Mouse (Mus musculus): Measurements from ENCODE around the gene Pla2g2c. TPM values are rescaled to one million over a fixed set of nuclear protein-coding genes. Genes with fewer than 3 reads are reported as not detected.

Gene Pla2g2c
- total RNA-seq, 2 experiments from 2014 or later, result 0.15 to 0.18 TPM

GRCm38 (mm10) chr4:138709246-138709645, 15.3 kb upstream of the Pla2g2c start:
- no peak for DNase-seq

DNA sequence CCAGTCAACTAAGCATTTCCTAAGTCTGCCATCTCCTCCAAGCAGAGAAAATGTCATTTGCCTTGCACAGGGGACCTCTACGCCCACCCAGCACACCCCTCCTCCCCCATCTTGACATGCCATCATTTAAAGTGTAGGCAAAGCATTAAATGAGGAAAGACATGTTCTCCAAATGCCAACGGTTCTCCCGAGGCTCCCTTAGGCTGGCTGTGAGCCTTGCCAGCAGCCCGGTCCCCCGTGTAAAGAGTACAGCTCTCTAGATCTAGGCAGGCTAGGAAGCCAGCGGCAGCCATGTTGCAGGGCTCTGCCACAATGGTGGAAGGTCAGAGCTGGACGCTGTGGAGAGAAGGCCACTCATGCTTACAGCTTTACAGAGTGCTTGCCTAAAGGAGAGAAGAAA, 14.6 kb upstream of the Pla2g2c start:
- no peak for DNase-seq

- no peak for DNase-seq
These were observed 14.0 kb upstream of the Pla2g2c start for GRCm38 (mm10) chr4:138710633-138711032.

DNA sequence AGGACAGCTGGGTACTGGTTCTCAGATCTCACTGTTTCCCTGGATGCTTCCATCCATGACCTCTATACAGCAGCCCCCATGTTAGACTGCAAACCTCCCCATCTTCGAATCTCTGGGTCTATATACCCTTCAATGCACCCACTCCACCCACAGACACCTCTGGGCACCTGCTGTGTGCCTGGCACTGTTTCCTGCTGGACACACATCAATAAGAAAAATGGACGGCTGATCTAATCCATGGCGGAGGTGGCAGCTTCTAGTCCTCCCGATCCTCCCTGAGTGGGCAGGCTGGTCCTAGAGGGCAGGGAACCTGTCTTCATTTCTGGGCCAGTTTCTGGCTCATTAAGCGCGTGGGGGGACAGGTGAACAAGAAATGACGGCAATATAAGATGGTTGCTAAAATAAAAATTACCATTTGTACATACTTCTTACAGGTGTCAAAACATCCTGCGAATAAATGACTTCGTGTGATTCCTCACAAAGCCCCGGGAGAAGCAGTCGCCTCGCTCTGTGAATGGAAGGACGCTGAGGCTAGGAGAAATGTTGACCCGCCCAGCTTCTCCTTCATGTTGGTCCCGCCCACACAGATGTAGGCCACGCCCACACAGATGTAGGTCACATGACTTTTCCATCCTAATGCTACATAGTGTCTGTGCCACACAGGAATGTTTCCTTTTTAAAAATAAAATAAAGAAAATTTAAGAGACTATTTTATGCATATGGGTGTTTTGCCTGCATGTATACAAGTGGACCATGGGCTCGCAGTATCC, 13.4 kb upstream of the Pla2g2c start:
- DNase-seq, result no peak

DNA sequence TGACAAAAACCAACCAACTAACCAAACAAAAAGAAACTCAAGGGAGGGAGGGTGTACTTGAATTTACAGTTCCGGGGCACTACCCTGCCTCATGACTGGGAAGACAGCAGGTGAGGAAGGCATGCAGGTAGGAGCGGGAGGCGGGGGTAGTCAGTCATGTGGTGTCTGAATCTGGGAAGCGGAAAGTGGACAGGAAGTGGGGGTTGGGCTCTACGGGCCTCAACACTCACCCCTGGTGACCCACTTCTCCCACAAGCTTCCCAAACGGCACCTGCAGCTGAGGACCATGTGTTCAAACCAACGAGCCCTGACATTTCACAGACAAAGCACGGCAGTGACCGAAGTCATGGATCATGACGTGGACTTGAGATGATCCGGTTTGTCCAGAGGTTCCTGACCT, 12.5 kb upstream of the Pla2g2c start:
- DNase-seq, result no peak

DNA sequence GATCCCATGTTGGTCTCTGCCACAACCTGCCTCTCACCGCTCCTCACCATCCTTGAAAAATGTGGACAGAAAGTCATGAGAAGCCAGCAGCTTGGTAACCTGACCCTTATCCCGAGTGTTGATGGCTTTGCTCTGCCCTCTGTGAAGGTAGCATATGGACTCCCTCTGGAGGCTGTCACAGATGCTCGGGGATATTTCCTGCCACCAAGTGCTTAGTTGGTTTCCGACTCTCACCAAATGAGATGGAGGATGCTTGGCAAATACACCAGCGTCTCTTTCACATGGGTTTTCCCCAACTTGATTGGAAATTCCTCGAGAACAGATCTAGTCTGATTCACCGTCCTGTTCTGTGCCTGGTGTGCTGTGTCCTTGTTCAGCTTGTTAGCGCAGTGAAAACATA, 12.0 kb upstream of the Pla2g2c start:
- DNase-seq, result no peak

- DNase-seq, result no peak
These were observed 10.4 kb upstream of the Pla2g2c start for GRCm38 (mm10) chr4:138714186-138714585.

DNA sequence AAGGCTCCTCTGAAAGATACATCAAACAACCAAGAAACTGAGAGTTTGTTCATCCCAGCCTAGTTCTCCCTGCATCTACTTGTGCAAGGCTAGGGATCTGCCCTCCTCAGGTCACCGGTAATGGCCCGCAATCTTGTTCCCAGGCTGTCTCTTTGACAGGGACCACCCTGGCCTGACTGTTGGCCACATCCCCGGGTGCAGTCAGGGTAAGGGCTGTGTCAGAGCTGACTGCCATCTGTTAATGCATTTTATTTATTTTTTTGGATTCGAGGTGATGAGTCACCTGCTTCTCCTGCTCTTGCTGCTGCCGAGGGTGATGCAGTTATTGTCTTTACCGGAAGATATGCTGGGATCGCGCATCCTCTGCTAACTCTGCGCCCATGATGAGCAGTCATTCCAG, 7.9 kb upstream of the Pla2g2c start:
- no peak for DNase-seq

DNA sequence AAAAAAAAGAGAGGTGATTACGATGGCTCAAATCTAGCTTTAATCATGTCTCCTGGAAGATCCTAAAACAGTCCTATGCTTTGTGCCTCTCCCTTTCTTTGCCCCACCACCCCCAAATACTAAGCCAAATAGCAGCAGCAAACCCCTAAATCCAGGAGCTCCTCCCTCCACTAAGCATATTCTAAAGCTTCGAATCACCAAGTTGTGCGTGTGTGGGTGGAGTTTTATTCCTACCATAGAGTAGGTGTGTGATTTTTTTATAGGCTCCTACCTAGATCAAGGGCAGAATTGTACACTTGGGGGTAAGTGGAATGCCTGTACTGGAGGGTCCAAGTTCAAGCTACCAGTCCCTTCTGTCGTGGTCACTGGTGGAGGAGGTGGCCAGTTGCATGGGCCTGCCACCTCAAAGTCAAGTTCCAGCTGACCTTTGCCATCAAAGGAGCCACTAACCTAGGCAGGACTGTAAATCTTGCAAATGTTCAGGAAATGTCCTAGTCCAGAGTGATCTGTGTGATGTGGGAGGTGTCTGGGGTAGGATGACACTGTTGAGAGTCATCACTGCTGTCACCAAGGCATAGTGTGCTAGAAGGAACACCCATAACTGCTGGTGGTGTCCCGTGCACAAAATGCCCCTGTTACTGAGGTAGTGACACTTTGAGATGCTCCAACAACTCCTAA, 5.9 kb upstream of the Pla2g2c start:
- no peak for DNase-seq

- DNase-seq, result no peak
These were observed 5.4 kb upstream of the Pla2g2c start for GRCm38 (mm10) chr4:138719264-138719596.

- peak; percentile 56 to 62 for DNase-seq
These were observed 905 bp upstream of the Pla2g2c start for GRCm38 (mm10) chr4:138723493-138724281.

DNA sequence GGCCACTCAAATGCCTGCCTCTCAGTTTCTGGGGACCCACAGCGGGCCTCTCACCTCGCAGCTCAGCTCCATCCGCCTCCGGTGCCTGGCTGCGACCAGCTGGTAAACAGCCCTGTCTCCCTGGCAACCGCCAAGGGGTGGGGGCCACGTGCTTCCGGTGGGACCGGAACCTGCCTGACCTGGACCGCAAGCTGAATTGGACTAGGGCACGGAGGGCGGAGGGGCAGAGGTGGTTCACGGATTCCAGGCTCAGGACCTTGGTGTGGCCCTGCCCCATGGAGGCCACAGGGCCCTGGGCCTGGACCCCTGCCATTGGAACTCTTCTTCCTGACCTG, 502 bp downstream of the Pla2g2c start:
- DNase-seq, result peak; percentile 68 to 81

- DNase-seq, result peak; percentile 10 to 17
These were observed 1.2 kb downstream of the Pla2g2c start for GRCm38 (mm10) chr4:138725751-138726150.

GRCm38 (mm10) chr4:138729018-138729703, 4.6 kb downstream of the Pla2g2c start:
- DNase-seq, result peak; percentile 29 to 54

GRCm38 (mm10) chr4:138734105-138734504, 9.5 kb downstream of the Pla2g2c start:
- DNase-seq, result no peak

DNA sequence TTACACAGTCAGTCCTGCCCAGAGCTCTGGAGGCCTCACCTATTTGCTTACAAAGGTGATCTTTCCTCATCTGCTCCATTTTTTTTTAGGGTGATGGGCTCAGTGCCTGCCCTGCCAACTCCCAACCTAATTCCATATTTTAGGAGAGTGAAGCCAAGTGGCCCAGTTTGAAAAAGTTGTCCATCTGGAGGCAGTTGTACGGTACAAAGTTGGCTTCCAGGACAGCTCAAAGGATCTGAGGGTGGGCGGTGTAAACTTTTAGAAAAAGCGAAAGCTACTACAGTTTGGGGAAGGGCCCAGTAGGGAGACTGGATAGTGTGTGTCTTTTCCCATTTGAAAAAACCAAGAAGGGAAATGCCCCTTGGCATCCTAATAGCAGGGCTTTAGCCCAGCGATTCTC, 10.3 kb downstream of the Pla2g2c start:
- no peak for DNase-seq

- no peak for DNase-seq
These were observed 12.4 kb downstream of the Pla2g2c start, which contains the start of gene Ubxn10 for GRCm38 (mm10) chr4:138737031-138737430. Gene Ubxn10 (minus strand): TSS chr4:138737167.

DNA sequence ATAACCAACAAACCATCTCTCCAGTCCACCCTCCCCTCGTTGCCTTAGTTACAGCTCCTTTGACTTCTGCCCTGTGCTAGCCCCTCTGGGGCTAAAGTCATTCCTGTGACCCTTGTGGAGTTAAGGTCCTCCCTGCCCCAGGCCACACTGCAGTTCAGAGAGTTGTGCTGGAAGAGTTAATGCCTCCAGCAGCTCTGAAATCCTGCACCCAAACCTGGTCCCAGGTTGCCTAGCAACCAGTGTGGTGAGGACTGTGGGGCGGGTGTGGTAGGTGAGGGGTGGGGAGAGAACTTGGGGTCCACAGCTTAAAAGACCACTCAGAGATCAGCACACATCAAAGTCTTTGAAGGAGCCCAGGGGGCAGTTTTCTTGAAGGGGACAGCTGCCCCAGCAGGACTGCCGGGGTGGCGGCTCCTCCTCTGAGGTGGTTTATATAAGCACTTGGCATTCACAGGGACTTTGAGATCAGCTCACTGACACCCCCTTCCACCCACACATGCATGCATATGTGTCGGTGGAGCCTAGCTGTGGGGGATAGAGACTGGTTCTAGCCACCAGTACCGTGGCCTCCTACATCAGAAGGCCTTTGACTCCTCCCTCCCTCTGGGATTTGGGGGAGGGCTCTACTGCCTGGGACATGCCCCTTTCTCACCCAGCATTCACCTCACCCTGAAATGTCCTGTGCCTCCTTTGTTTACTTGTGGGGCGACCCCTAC, 14.7 kb downstream of the Pla2g2c start:
- DNase-seq, result no peak

GRCm38 (mm10) chr4:138745884-138746283, 21.3 kb downstream of the Pla2g2c start:
- no peak for DNase-seq

GRCm38 (mm10) chr4:138746866-138747265, 22.3 kb downstream of the Pla2g2c start:
- DNase-seq, result no peak

DNA sequence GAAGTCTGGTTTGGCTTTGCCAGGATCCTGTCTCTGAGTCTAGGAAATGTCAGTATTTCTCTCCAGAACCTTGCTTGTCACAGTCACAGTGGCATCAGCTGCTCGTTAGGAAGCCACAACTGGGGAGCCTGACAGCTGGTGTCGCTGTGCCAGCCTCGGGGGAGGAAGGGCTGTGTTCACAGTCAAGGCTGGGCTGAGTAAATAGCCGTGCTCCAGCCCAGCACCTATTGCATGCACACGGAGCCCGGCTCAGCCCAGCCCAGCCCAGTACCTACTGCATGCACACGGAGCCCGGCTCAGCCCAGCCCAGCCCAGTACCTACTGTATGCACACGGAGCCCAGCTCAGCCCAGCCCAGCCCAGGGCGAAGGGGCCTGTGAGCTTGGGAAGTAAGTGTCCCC, 23.3 kb downstream of the Pla2g2c start:
- no peak for DNase-seq

Measured in heart, adult 18-20 months (tissue).